In genomic region chr6:55342328-55342727, GRCm38 (mm10) we compare ENCODE assay signal across 11 mouse cellular contexts. TPM values are rescaled to one million over a fixed set of nuclear protein-coding genes. Genes with fewer than 3 reads are reported as not detected.
DNase-seq lines count a peak whose midpoint lies in the region; ATAC-seq lines count a peak whose summit lies in the region.
"Had no signal": no experiment of that assay in that cellular context is flagged by ENCODE, and none has a peak within 500 bp of the region (broad histone marks: within the 10 kb centered on the region; RNA-seq: fewer than 3 reads in every experiment).

No protein-coding gene starts in this region.

- no peak overlapping the region for H3K27ac ChIP-seq in embryonic facial prominence, embryonic 14.5 days (replicated peaks; ENCODE audit: low read depth, low read length)
- no peak overlapping the region for H3K27ac ChIP-seq in intestine, embryonic 15.5 days
- no peak overlapping the region for H3K27ac ChIP-seq in kidney, embryonic 14.5 days (ENCODE audit: low read depth, low read length)
- H3K27ac ChIP-seq: kidney, embryonic 15.5 days; macrophage had no signal

- peaks cover 29% of the 10 kb centered on the region for H3K4me1 ChIP-seq in embryonic facial prominence, embryonic 14.5 days (ENCODE audit: control insufficient read depth, insufficient read depth, low read length)
- peaks cover 42% of the 10 kb centered on the region for H3K4me1 ChIP-seq in intestine, embryonic 15.5 days (replicated peaks)
- no peaks in the 10 kb centered on the region for H3K4me1 ChIP-seq in kidney, embryonic 14.5 days (ENCODE audit: control insufficient read depth, insufficient read depth, low read length)

- peak; percentile 6 for DNase-seq in kidney, adult 18-20 months
- DNase-seq in kidney, adult 8-10 months, result no peak
- DNase-seq in embryonic facial prominence, embryonic 14.5 days (ENCODE audit: low spot score), result peak; percentile 49
- DNase-seq in lung, postnatal 25 days (ENCODE audit: low spot score), result peak; percentile 48
- no peak for DNase-seq in kidney, postnatal 36 days
- DNase-seq in layer of hippocampus, postnatal 14 days (ENCODE audit: low spot score in 2 of 2), result no peak
- DNase-seq: cerebellum, adult 9-10 months had no signal

- no peak overlapping the region for H3K4me2 ChIP-seq in embryonic facial prominence, embryonic 14.5 days (ENCODE audit: low read depth, low read length)
- H3K4me2 ChIP-seq in intestine, embryonic 15.5 days (replicated peaks), result peak overlapping the region; percentile 39
- no peak overlapping the region for H3K4me2 ChIP-seq in kidney, embryonic 14.5 days (replicated peaks; ENCODE audit: low read depth, low read length)
- H3K4me2 ChIP-seq: kidney, embryonic 15.5 days had no signal

- 53% methylated on average over 8 of the region's 9 CpGs for WGBS in embryonic facial prominence, embryonic 14.5 days
- WGBS in intestine, embryonic 15.5 days, result 57% methylated on average over 9 of the region's 9 CpGs
- 83% methylated on average over 9 of the region's 9 CpGs for WGBS in kidney, embryonic 14.5 days

- ATAC-seq in embryonic facial prominence, embryonic 14.5 days (ENCODE audit: low read depth), result no peak
- peak; percentile 61 for ATAC-seq in intestine, embryonic 15.5 days
- ATAC-seq in kidney, embryonic 14.5 days (ENCODE audit: low FRiP score, low TSS enrichment), result no peak

- no peaks in the 10 kb centered on the region for H3K9me3 ChIP-seq in embryonic facial prominence, embryonic 14.5 days (ENCODE audit: control insufficient read depth, low read length)
- H3K9me3 ChIP-seq in intestine, embryonic 15.5 days, result no peaks in the 10 kb centered on the region
- no peaks in the 10 kb centered on the region for H3K9me3 ChIP-seq in kidney, embryonic 14.5 days (ENCODE audit: control insufficient read depth, low read length)
- H3K9me3 ChIP-seq: kidney, embryonic 15.5 days had no signal

- H3K9ac ChIP-seq in embryonic facial prominence, embryonic 14.5 days (ENCODE audit: low read depth, low read length), result no peak overlapping the region
- H3K9ac ChIP-seq in intestine, embryonic 15.5 days, result no peak overlapping the region
- no peak overlapping the region for H3K9ac ChIP-seq in kidney, embryonic 14.5 days (ENCODE audit: low read depth, low read length)
- H3K9ac ChIP-seq: kidney, embryonic 15.5 days had no signal

- no peaks in the 10 kb centered on the region for H3K27me3 ChIP-seq in embryonic facial prominence, embryonic 14.5 days (replicated peaks; ENCODE audit: control insufficient read depth, insufficient read depth, low read length)
- H3K27me3 ChIP-seq in intestine, embryonic 15.5 days (replicated peaks), result no peaks in the 10 kb centered on the region
- no peaks in the 10 kb centered on the region for H3K27me3 ChIP-seq in kidney, embryonic 14.5 days (ENCODE audit: control insufficient read depth, insufficient read depth, low read length)
- H3K27me3 ChIP-seq: kidney, embryonic 15.5 days had no signal

- H3K36me3 ChIP-seq in embryonic facial prominence, embryonic 14.5 days (ENCODE audit: control insufficient read depth, insufficient read depth, low read length), result no peaks in the 10 kb centered on the region
- no peaks in the 10 kb centered on the region for H3K36me3 ChIP-seq in intestine, embryonic 15.5 days
- H3K36me3 ChIP-seq in kidney, embryonic 14.5 days (ENCODE audit: control insufficient read depth, insufficient read depth, low read length), result no peaks in the 10 kb centered on the region
- H3K36me3 ChIP-seq: kidney, embryonic 15.5 days had no signal

- no peak overlapping the region for H3K4me3 ChIP-seq in embryonic facial prominence, embryonic 14.5 days (ENCODE audit: low read depth, low read length)
- H3K4me3 ChIP-seq in intestine, embryonic 15.5 days (replicated peaks), result no peak overlapping the region
- no peak overlapping the region for H3K4me3 ChIP-seq in kidney, embryonic 14.5 days (ENCODE audit: low read length)
- H3K4me3 ChIP-seq: kidney, embryonic 15.5 days had no signal

RNA-seq across cellular contexts. Expression of gene Aqp1, which starts 6.1 kb away (rescaled TPM):
- polyA plus RNA-seq in embryonic facial prominence, embryonic 14.5 days (2014; fragmentation: Nextera tagmentation; extraction: Ambion mirVana), result 20.4 and 20.5 TPM in 2 replicates
- polyA plus RNA-seq in intestine, embryonic 15.5 days (2015; fragmentation: Nextera tagmentation; extraction: Ambion mirVana), result 16.4 and 20.0 TPM in 2 replicates
- 2.8 and 5.5 TPM in 2 replicates for polyA plus RNA-seq in kidney, embryonic 14.5 days (2014; fragmentation: Nextera tagmentation; extraction: Ambion mirVana)
- 10 to 100 TPM in 1 of 2 experiments, 1 to 10 TPM in 1; 1.5 to 16.2 TPM for total RNA-seq in layer of hippocampus, postnatal 14 days (2021)
- polyA plus RNA-seq: macrophage had no signal

RNA-seq across cellular contexts. Expression of gene Ghrhr, which starts 33.8 kb away (rescaled TPM):
- not detected in 2 replicates for polyA plus RNA-seq in embryonic facial prominence, embryonic 14.5 days (2014; fragmentation: Nextera tagmentation; extraction: Ambion mirVana)
- polyA plus RNA-seq in intestine, embryonic 15.5 days (2015; fragmentation: Nextera tagmentation; extraction: Ambion mirVana), result 0.23 and 0.34 TPM in 2 replicates
- polyA plus RNA-seq in kidney, embryonic 14.5 days (2014; fragmentation: Nextera tagmentation; extraction: Ambion mirVana), result not detected in 2 replicates
- total RNA-seq in layer of hippocampus, postnatal 14 days (2021), result not detected
- polyA plus RNA-seq: macrophage had no signal

Comparison
In these comparisons a context has a peak if more than half of its experiments do, and no peak if none do; other contexts are left out.
1. DNase-seq: peak in kidney, adult 18-20 months (single experiment), embryonic facial prominence, embryonic 14.5 days (single experiment) and lung, postnatal 25 days (single experiment); none in kidney, adult 8-10 months (0 of 2), kidney, postnatal 36 days (0 of 2) and layer of hippocampus, postnatal 14 days (0 of 2).